Mouse (Mus musculus): ENCODE data around the gene Fam32a. TPM values are rescaled to one million over a fixed set of nuclear protein-coding genes. Genes with fewer than 3 reads are reported as not detected.
A peak's percentile ranks its signal among the peaks of the same experiment; 100 is the strongest.

Gene Fam32a
- polyA plus RNA-seq, 1 experiment from 2014 or later: 53.8 TPM

- Histone ChIP-seq H3K27ac (replicated peaks) (no peak overlapping the region), H3K4me2 (replicated peaks; ENCODE audit: low read depth) (no peak overlapping the region), H3K27me3 (ENCODE audit: control insufficient read depth, insufficient read depth, low read length) (no peaks in the 10 kb centered on the region), H3K36me3 (ENCODE audit: control insufficient read depth, insufficient read depth, low read length) (no peaks in the 10 kb centered on the region), H3K9ac (ENCODE audit: low read length) (no peak overlapping the region), H3K4me1 (replicated peaks; ENCODE audit: control insufficient read depth, insufficient read depth) (no peaks in the 10 kb centered on the region), H3K9me3 (ENCODE audit: control insufficient read depth, low read length) (no peaks in the 10 kb centered on the region), H3K4me3 (ENCODE audit: low read depth, low read length) (no peak overlapping the region)
- no peak for ATAC-seq (ENCODE audit: low FRiP score, low TSS enrichment)
- TF ChIP-seq EP300 (optimal IDR thresholded peaks at IDR 0.05) (no peak), CTCF (IDR thresholded peaks at IDR 0.05; ENCODE audit: low read depth) (no peak)
- DNase-seq (ENCODE audit: low spot score): no peak
These were observed 41.9 kb downstream of the Fam32a start for GRCm38 (mm10) chr8:72261431-72261830.

GRCm38 (mm10) chr8:72261872-72262271, 42.3 kb downstream of the Fam32a start:
- Histone ChIP-seq H3K9ac (ENCODE audit: low read length) (no peak overlapping the region), H3K36me3 (ENCODE audit: control insufficient read depth, insufficient read depth, low read length) (no peaks in the 10 kb centered on the region), H3K27me3 (ENCODE audit: control insufficient read depth, insufficient read depth, low read length) (no peaks in the 10 kb centered on the region), H3K9me3 (ENCODE audit: control insufficient read depth, low read length) (no peaks in the 10 kb centered on the region), H3K4me1 (replicated peaks; ENCODE audit: control insufficient read depth, insufficient read depth) (no peaks in the 10 kb centered on the region), H3K4me2 (replicated peaks; ENCODE audit: low read depth) (no peak overlapping the region), H3K4me3 (ENCODE audit: low read depth, low read length) (no peak overlapping the region), H3K27ac (replicated peaks) (no peak overlapping the region)
- DNase-seq (ENCODE audit: low spot score) (no peak), ATAC-seq (ENCODE audit: low FRiP score, low TSS enrichment) (no peak)
- 52% methylated on average over 5 of the region's 5 CpGs for WGBS
- TF ChIP-seq EP300 (optimal IDR thresholded peaks at IDR 0.05) (no peak), CTCF (IDR thresholded peaks at IDR 0.05; ENCODE audit: low read depth) (peak; percentile 67)

DNA sequence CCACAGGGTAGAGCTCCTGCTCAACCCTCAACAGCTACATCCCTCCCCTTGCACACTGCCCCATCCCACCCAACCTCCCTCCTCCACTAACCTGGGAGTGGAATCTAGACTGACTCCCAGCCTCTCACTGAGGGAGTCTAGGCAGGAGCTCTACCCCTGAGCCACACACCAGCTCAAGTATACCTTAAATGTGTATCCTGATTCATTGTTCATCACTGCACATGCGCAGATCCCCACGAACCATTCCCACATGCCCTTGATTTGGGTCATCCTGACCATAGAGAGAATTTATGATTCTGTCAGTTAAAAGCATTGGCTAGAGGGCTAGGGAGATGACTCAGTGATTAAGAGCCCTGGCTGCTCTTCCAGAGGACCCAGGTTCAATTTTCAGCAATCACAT, 43.2 kb downstream of the Fam32a start:
- WGBS: 84% methylated on average over 2 of the region's 2 CpGs
- DNase-seq (ENCODE audit: low spot score) (no peak), ATAC-seq (ENCODE audit: low FRiP score, low TSS enrichment) (no peak)
- TF ChIP-seq CTCF (IDR thresholded peaks at IDR 0.05; ENCODE audit: low read depth) (no peak), EP300 (optimal IDR thresholded peaks at IDR 0.05) (no peak)
- no peaks in the 10 kb centered on the region for H3K27me3 ChIP-seq (ENCODE audit: control insufficient read depth, insufficient read depth, low read length)
- H3K9ac ChIP-seq (ENCODE audit: low read length): no peak overlapping the region
- no peaks in the 10 kb centered on the region for H3K9me3 ChIP-seq (ENCODE audit: control insufficient read depth, low read length)
- no peak overlapping the region for H3K4me3 ChIP-seq (ENCODE audit: low read depth, low read length)
- no peaks in the 10 kb centered on the region for H3K4me1 ChIP-seq (replicated peaks; ENCODE audit: control insufficient read depth, insufficient read depth)
- H3K4me2 ChIP-seq (replicated peaks; ENCODE audit: low read depth): no peak overlapping the region
- no peak overlapping the region for H3K27ac ChIP-seq (replicated peaks)
- H3K36me3 ChIP-seq (ENCODE audit: control insufficient read depth, insufficient read depth, low read length): no peaks in the 10 kb centered on the region

DNA sequence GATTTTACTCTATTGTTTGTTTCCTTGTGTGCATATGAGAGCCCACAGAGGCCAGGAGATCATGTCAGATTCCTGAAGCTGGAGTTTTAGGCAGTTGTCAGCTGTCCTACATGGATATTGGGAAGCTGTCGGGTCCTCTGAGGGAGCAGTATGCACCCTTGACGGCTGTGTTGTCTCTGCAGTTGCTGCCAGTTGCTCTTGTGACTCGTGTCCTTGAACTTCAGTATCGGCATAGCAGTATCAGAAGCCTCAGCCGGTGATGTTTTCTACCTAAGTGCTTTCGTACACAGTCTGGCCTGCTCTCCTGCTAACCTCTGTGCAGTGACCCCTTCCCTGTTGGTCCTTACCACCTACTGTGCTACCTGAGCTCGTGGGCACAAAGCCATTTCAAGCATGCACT, 43.9 kb downstream of the Fam32a start:
- no peaks in the 10 kb centered on the region for H3K36me3 ChIP-seq (ENCODE audit: control insufficient read depth, insufficient read depth, low read length)
- 64% methylated on average over 7 of the region's 7 CpGs for WGBS
- no peak overlapping the region for H3K27ac ChIP-seq (replicated peaks)
- H3K9me3 ChIP-seq (ENCODE audit: control insufficient read depth, low read length): no peaks in the 10 kb centered on the region
- no peak for DNase-seq (ENCODE audit: low spot score)
- H3K9ac ChIP-seq (ENCODE audit: low read length): no peak overlapping the region
- H3K27me3 ChIP-seq (ENCODE audit: control insufficient read depth, insufficient read depth, low read length): no peaks in the 10 kb centered on the region
- H3K4me3 ChIP-seq (ENCODE audit: low read depth, low read length): no peak overlapping the region
- TF ChIP-seq CTCF (IDR thresholded peaks at IDR 0.05; ENCODE audit: low read depth) (no peak), EP300 (optimal IDR thresholded peaks at IDR 0.05) (no peak)
- no peaks in the 10 kb centered on the region for H3K4me1 ChIP-seq (replicated peaks; ENCODE audit: control insufficient read depth, insufficient read depth)
- H3K4me2 ChIP-seq (replicated peaks; ENCODE audit: low read depth): no peak overlapping the region
- ATAC-seq (ENCODE audit: low FRiP score, low TSS enrichment): no peak

GRCm38 (mm10) chr8:72265342-72265741, 45.8 kb downstream of the Fam32a start:
- TF ChIP-seq EP300 (optimal IDR thresholded peaks at IDR 0.05) (no peak), CTCF (IDR thresholded peaks at IDR 0.05; ENCODE audit: low read depth) (no peak)
- Histone ChIP-seq H3K27ac (replicated peaks) (no peak overlapping the region), H3K4me3 (ENCODE audit: low read depth, low read length) (no peak overlapping the region), H3K4me2 (replicated peaks; ENCODE audit: low read depth) (no peak overlapping the region), H3K9me3 (ENCODE audit: control insufficient read depth, low read length) (no peaks in the 10 kb centered on the region), H3K9ac (ENCODE audit: low read length) (no peak overlapping the region), H3K36me3 (ENCODE audit: control insufficient read depth, insufficient read depth, low read length) (no peaks in the 10 kb centered on the region), H3K27me3 (ENCODE audit: control insufficient read depth, insufficient read depth, low read length) (no peaks in the 10 kb centered on the region), H3K4me1 (replicated peaks; ENCODE audit: control insufficient read depth, insufficient read depth) (no peaks in the 10 kb centered on the region)
- ATAC-seq (ENCODE audit: low FRiP score, low TSS enrichment): no peak
- 40% methylated on average over 6 of the region's 7 CpGs for WGBS
- DNase-seq (ENCODE audit: low spot score): no peak

DNA sequence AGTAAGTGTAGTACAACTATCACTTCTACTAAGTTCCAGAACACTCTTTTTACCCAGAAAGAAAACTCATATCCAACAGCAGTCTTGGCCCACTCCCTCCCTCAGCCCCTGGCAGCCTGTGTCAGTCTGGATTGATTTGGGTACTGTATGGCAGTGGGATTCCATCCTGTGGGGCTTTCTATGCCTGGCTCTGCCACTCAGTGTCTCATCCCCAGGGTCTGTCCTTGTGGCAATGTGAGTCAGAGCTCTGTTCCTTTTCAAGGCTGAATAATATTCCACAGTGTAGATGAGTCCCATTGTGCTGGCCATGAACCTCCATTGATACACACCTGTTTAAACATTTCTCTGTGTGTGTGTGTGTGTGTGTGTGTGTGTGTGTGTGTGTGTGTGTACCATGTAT, 47.1 kb downstream of the Fam32a start:
- no peaks in the 10 kb centered on the region for H3K4me1 ChIP-seq (replicated peaks; ENCODE audit: control insufficient read depth, insufficient read depth)
- H3K9ac ChIP-seq (ENCODE audit: low read length): no peak overlapping the region
- DNase-seq (ENCODE audit: low spot score) (no peak), ATAC-seq (ENCODE audit: low FRiP score, low TSS enrichment) (no peak)
- H3K9me3 ChIP-seq (ENCODE audit: control insufficient read depth, low read length): no peaks in the 10 kb centered on the region
- TF ChIP-seq EP300 (optimal IDR thresholded peaks at IDR 0.05): no peak
- no peak for TF ChIP-seq CTCF (IDR thresholded peaks at IDR 0.05; ENCODE audit: low read depth)
- H3K4me3 ChIP-seq (ENCODE audit: low read depth, low read length): no peak overlapping the region
- H3K36me3 ChIP-seq (ENCODE audit: control insufficient read depth, insufficient read depth, low read length): no peaks in the 10 kb centered on the region
- no peaks in the 10 kb centered on the region for H3K27me3 ChIP-seq (ENCODE audit: control insufficient read depth, insufficient read depth, low read length)
- no peak overlapping the region for H3K27ac ChIP-seq (replicated peaks)
- no peak overlapping the region for H3K4me2 ChIP-seq (replicated peaks; ENCODE audit: low read depth)

All from stomach, postnatal 0 days (tissue).